Mouse (Mus musculus) retina, postnatal 1 day (tissue): ENCODE measurements around the gene Fam209.
A peak's percentile ranks its signal among the peaks of the same experiment; 100 is the strongest.

Experiments used
- DNase-seq: peaks from one replicate; pipeline ENCODE4 v3.0.0-alpha.2; 2012

Fam209 gene

GRCm38 (mm10) chr2:172472318-172472717 is at the start of gene Fam209:
TSS of gene Fam209 (plus strand) at chr2:172472520.
- no peak for DNase-seq

DNA sequence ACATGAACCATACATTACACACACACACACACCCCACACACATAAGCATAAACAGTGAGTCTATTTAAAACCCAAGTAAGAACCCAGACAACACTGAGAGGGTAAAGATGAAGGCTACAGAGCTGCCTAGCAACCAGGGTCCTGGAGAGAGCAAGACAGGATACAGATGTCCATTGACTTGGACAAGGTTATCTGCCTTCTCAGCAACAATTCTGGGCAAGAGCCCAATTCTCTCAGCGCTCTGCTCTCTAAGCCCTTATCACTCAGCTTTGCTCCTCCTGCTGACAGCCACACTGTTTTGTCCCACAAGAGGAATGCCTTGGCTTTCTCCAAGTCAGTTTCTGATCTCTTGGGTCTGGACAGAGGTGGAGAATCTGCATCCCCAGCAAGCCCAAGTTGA is 41.7 kb upstream of the Fam209 start:
- no peak for DNase-seq

DNA sequence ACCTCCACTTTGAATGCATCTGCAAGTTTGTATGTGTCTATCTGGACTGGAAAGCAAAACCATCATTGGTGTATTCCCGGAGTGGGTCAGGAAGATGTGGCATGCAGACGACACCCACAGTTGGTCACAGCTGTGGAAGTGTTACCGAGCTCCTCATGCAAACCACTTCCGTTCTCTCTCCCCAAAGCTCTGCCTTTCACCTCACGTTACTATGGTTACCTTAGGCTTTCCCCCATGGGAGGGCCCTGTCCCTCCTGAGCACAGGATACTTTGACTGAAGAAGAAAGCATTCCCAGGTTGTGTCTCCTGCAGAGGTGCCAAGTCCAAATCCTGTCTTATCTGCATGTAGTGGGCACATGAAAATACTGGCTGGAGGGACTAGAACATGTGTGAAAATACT is 38.6 kb upstream of the Fam209 start:
- no peak for DNase-seq

GRCm38 (mm10) chr2:172437371-172437952 is 34.9 kb upstream of the Fam209 start:
- DNase-seq, result no peak

- DNase-seq, result peak; percentile 99
These were observed 32.3 kb upstream of the Fam209 start, which contains the start of gene Rtf2 for GRCm38 (mm10) chr2:172439843-172440639. TSS of gene Rtf2 (plus strand) at chr2:172440556.

DNA sequence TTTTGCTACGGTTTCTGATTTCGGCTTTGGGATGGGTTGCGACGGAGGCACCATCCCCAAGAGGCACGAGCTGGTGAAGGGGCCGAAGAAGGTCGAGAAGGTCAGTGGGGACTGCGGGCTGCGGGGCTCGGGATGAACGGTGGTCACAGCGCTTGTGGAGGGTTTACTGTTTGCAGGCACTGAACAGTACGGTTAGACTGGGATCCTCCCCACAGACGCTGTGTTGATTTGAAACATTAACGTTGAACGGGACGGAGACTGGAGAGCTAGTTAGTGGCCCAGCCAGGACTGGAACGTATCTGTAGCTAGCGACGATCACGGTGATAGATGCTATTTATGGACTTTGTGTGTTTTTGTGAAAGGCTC is 31.7 kb upstream of the Fam209 start:
- no peak for DNase-seq

- DNase-seq, result no peak
These were observed 31.1 kb upstream of the Fam209 start for GRCm38 (mm10) chr2:172441176-172441575.

GRCm38 (mm10) chr2:172445617-172446016 is 26.7 kb upstream of the Fam209 start:
- no peak for DNase-seq

DNA sequence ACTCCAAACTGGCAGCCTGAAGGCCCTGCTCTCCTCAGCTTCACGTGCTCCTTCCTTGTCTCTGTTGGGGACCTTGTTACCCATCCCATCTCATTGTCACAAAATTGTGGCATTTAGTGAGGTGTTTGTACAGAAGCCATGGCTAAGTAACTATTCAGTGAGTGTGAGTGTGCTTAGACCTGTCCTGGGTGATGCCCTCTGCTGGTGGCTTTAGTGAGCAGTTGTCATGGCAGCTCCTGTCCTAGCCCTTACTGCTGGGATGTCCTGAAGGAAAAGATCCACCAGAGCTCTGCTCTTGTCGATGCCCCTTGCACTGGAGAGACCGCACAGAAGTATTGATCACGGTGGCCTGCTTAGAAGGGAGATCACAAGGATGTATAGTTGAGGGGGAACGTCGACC is 25.0 kb upstream of the Fam209 start:
- DNase-seq, result no peak

- DNase-seq, result no peak
These were observed 24.0 kb upstream of the Fam209 start for GRCm38 (mm10) chr2:172448329-172448728.

DNA sequence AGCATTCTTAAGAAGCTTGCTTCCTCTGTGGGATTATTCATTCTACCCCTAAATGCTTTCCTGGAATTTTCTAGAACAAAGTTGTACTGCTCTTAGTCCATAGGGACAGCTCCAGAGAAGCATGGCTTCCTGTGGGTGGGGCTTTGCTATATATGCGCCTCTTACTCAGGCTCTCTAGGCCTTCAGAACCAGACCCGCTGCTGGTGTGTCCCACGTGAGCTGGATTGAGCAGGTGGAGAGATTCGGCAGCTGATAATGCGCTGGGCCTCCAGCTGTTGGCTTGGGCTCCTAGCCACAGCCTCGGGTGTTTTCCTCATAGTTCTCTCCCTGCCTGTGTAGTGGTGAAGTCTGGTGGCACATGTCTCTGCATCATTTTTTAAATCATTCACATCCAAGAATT is 21.7 kb upstream of the Fam209 start:
- DNase-seq, result no peak

- no peak for DNase-seq
These were observed 20.3 kb upstream of the Fam209 start for GRCm38 (mm10) chr2:172452031-172452430.

DNA sequence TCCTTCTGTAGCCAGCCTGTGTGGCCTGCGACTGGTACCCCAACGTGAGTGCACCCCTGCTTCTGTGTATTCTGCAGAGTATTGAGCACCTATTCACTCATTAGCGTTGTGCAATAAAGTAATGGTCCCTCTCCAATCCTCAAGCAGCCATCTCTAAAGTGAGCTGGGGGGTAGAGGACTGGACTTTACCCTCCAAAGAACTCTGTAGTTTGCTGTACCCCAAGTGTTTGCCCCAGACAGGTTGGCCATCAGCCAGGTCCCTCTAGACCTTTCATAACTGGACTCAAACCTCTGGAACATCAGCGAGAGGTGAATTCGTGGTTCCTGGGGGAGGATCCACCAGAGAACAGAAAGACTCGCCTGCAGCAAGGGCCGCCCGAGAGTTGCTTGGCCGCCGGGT is 19.9 kb upstream of the Fam209 start:
- DNase-seq, result no peak

DNA sequence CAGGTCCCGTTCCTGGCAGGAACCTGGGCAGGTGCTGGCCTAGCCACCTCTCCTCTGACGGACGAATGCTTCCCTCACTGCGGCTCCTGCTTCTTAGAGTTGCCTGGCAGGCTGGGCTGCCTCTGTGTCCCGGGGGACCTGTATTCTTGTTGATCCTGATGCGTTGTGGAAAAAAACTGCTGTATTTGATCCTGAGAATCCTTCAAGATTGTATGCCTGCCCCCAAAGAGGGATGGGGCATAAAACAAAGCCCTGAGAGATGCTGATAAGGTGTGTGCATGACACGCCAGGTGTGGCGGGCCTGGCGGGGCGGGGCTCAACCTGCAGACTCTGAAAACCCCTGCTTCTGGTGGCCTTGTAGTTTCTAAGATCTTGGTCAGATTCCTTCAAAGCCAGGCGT is 13.8 kb upstream of the Fam209 start, which contains the start of gene Gcnt7:
Gcnt7 (minus strand) TSS at position 101 of the 400 bp plus-strand sequence.
- DNase-seq, result no peak

DNA sequence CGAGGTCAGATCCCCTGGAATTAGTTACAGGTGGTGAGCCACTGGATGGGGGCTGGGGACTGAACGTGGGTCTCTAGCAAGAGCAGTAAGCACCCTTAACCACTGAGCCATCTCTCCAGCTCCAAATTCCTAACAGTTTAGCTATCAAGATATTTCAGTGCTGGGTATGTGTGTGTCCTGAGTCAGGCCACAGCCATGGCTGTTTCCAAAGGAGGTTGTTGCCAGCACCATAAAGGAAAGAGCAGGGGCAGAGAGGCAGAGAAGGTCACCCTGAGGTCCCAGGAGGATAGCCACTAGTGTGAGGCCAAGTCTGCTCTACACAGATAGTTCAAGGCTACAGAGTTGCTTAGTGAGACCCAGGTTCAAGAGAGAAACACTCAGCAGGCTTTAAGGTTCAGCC is 11.7 kb upstream of the Fam209 start:
- DNase-seq, result no peak

- no peak for DNase-seq
These were observed 9.5 kb upstream of the Fam209 start for GRCm38 (mm10) chr2:172462813-172463212.

GRCm38 (mm10) chr2:172466427-172467132 is 5.7 kb upstream of the Fam209 start:
- DNase-seq, result no peak

DNA sequence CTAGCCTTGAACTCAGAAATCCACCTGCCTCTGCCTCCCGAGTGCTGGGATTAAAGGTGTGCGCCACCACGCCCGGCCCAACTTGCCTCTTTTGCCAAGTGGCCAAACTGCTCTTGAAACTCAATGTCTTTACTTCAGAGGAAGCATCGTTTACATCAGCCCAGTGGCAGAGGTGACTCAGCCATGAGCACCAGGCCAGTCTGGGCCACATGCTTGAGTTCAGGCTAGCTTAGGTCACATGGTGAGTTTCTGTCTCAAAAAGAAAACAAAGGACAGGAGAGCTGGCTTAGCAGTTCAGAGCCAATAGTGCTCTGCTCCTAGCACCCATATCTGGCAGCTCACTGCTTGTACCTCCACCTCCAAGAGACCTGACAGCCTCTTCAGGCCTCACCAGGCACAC is 5.1 kb upstream of the Fam209 start:
- DNase-seq, result no peak

GRCm38 (mm10) chr2:172468346-172468819 is 3.9 kb upstream of the Fam209 start:
- peak; percentile 87 for DNase-seq

DNA sequence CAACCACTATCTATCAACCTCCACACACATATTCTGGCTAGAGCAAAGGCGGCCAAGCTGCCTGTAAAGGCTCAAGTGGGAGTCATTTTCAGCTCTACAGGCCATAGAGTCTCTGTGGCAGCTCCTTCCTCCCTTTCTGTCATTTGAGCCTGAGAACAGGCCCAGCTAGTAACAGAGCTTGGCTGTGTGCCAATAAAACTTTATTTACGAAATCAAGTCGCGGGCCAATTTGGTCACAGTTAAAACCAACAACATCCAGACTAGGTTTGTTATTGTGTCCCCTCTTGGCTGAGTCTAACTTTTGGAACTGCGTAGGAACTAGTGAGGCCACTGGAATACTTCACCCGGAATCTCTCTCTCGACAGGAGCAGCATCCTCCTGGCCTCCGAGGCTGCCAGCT is 1.3 kb downstream of the Fam209 start:
- no peak for DNase-seq

DNA sequence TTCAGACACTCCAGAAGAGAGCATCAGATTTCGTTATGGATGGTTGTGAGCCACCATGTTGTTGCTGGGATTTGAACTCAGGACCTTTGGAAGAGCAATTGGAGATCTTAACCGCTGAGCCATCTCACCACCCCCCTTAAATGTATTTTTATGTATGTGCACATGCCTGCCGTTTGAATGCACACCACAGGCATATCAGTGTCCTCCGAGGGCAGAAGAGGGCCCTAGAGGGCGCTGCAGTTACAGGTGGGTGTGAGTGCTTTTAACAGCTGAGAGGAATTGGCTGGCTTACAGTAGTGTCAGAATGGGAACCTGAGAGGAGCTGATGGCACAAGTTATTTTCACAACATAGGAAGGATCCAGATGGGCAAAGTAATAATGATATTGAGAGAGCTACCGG is 2.6 kb downstream of the Fam209 start:
- peak; percentile 34 for DNase-seq

DNA sequence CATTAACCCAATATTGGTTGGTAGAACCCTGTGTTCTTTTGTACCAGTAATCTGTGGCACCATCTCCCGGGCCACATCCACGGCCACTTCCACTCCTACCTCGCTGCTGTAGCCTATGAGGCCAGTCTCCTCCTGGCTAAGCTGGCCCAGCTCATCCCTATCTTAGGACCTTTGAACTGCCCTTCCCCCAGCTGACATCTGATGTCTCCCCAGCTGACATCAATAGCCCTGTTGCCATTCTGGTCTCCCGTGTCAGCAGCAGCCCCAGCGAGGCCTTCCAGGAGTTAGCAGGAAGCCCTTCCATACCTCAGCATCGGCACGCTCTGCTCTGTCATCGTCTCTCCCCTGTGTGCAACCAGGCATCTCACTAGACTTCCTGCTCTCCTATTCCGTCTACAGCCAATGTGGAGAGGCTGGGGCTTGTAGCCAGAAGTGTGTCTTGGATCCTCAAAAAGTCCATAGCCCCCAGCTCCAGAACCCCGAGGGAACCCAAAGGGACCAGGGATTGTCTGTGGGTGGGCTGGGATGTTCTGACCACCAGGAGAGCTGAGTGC is 4.5 kb downstream of the Fam209 start:
- DNase-seq, result no peak

- DNase-seq, result no peak
These were observed 5.0 kb downstream of the Fam209 start for GRCm38 (mm10) chr2:172477350-172477749.

GRCm38 (mm10) chr2:172477860-172478259 is 5.5 kb downstream of the Fam209 start:
- DNase-seq, result peak; percentile 83
